Mouse (Mus musculus) hindbrain, embryonic 14.5 days (tissue): Measurements from ENCODE around the gene Ppp1r3c. TPM values are rescaled to one million over a fixed set of nuclear protein-coding genes. Genes with fewer than 3 reads are reported as not detected.

ENCODE experiments used
- polyA plus RNA-seq: library from polyadenylated mRNA; unstranded; fragments of >200 nt; fragmentation: Nextera tagmentation; extraction: Ambion mirVana; gene quantifications from 2 replicates; pipeline ENCODE4 v1.2.1, GENCODE M21; 2014

The Ppp1r3c gene
- polyA plus RNA-seq, 1 experiment from 2014 or later = 32.5 TPM

Other genes starting within 250 kb of the Ppp1r3c start
- gene Hectd2, start 182.0 kb downstream of the Ppp1r3c start, polyA plus RNA-seq = 17.7 TPM in 2 replicates
- 76.7 and 80.6 TPM in 2 replicates for gene Tnks2, start 97.6 kb upstream of the Ppp1r3c start, polyA plus RNA-seq
- 62.4 and 72.7 TPM in 2 replicates for gene Fgfbp3, start 183.0 kb upstream of the Ppp1r3c start, polyA plus RNA-seq
- gene Btaf1, start 189.4 kb upstream of the Ppp1r3c start, polyA plus RNA-seq = 13.5 and 14.4 TPM in 2 replicates